Mouse (Mus musculus) left cerebral cortex, adult 18-20 months (tissue): ENCODE results near the gene Hook1. TPM values are rescaled to one million over a fixed set of nuclear protein-coding genes. Genes with fewer than 3 reads are reported as not detected.
"Not testable (repeated sequence)": the region's sequence is repeated elsewhere in the genome, so short reads cannot be mapped to it uniquely, and the experiment has no call there.

Experiments
- DNase-seq, 2 experiments: peaks; one replicate each; pipeline ENCODE4 v3.0.0; 2021 to 2022; ENCODE audit warnings: low spot score in 2 of 2, mixed read lengths in 1 of 2
- long read RNA-seq, 2 experiments: library from polyadenylated mRNA; stranded (forward); transcript quantifications; one replicate each; pipeline ENCODE4 v2.0.0; 2021
- total RNA-seq, 2 experiments: library from RNA; stranded (reverse); gene quantifications; 2 replicates each; pipeline ENCODE4 v1.2.3; 2021

Hook1 gene
- total RNA-seq, result 10 to 100 TPM; 65.6 to 71.5 TPM
- long read RNA-seq, experiment 1, full-length matches to known transcripts, result 9 of 30 reads
- long read RNA-seq, experiment 1, partial matches to known transcripts, result 1 of 30 reads
- long read RNA-seq, experiment 1, other reads (novel, unspliced or antisense), result 20 of 30 reads
- long read RNA-seq, experiment 2, full-length matches to known transcripts, result 15 of 25 reads
- long read RNA-seq, experiment 2, partial matches to known transcripts, result 4 of 25 reads
- long read RNA-seq, experiment 2, other reads (novel, unspliced or antisense), result 6 of 25 reads

- DNase-seq, result peak; percentile 94 to 97
Observed at GRCm38 (mm10) chr4:95966928-95967724, at the start of gene Hook1. Gene Hook1 (plus strand): TSS chr4:95967240.

DNA sequence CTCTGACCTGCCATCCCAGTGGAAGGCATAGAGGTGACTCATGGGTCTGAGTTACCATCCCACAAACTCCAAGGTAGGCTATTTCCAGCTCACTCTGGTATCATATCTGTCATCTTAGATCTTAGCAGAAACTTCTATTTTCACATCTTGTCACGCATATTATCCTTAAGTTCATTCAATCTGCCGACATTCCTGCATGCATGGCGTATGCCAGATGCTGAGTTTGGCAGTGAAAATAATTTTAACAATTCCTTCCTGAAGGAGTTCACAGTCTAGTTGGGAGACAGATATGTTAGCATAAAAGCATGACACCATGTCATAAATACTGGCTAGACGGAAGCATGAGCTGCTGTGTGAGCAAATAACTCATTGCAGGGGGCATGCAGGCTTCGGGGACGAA lies 49.3 kb upstream of the Hook1 start:
- DNase-seq, result peak in 1 of 2 experiments; percentile 8

- DNase-seq, result no peak
Observed at GRCm38 (mm10) chr4:95920448-95920847, 46.6 kb upstream of the Hook1 start.

DNA sequence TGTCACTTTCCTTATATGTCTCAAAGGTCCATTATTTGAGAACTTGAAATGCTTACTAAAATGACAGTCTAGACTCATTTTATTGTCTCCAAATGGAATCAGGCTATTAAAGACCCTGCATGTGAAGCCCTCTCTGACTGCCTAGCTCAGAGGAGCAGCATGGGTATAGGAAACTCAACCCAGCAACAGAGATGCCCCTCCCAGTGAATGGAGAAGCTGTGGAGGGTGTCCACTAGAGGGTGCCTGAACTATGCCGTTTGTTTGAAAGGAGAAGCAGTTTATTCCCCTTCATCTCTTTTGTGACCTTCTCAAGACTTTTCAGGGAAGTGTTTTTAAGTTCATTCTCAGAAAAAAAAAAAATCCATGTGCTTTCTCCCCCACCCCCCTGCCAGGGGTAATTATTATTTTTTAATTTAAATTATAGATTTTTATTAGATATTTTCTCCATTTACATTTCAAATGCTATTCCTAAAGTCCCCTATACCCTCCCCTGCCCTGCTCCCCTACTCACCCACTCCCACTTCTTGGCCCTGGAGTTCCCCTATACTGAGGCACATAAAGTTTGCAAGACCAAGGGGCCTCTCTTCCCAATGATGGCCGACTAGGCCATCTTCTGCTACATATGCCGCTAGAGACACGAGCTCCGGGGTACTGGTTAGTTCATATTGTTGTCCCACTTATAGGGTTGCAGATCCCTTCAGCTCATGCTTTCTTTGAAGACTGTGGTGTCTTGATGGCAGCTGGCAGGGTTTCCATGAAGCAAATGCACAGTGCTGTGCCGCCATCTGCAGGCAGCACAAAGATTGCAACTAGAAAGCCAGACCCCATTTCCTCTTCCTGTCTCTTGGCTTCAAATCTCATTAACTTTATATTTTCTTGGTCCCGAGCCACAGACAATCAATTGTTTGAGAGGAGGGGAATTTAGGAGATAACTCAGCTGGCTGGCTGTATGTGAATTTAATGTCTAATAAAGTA lies 42.5 kb upstream of the Hook1 start:
- DNase-seq, result peak; percentile 83 to 85

GRCm38 (mm10) chr4:95928846-95929245 lies 38.2 kb upstream of the Hook1 start:
- no peak for DNase-seq

DNA sequence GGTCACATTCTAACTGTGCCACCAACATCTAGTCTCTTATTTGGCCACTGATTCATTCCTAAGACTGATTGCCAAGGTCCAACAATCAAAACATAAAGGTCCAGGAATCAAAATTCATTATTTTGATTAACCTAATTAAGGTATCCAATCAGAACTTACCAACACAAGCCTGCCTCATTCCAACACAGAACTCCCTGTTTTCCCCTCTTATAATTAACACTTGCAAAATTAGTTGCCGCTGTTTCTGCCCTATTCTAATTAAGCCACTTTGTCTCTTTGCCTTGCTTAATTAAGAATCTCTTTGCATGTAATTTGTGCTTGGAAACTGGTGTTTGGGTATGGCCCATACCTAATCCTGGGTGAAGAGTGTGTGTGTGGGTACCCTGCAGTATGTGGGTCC lies 37.1 kb upstream of the Hook1 start:
- no peak for DNase-seq

DNA sequence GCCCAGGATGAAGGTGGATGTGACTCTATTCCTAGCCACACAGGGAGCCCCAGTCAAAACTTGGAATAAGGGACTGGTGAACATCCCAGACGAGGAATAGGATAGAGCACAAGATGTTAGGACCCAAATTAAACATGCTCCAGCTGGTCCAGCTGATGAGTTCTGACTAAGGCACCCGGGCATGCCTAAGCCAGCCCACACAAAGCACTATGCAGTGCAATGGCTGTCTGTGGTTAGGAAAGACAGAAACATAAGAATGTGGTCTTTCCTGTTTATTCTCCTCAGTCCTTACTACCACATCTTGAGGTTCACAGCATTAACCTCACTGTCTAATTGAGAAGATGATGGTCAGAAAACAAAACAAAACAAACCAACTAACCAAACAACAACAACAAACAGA lies 35.7 kb upstream of the Hook1 start:
- DNase-seq, result no peak

GRCm38 (mm10) chr4:95933801-95934356 lies 33.2 kb upstream of the Hook1 start:
- DNase-seq, result no peak

- DNase-seq, result no peak
Observed at GRCm38 (mm10) chr4:95934384-95935035, 32.5 kb upstream of the Hook1 start.

DNA sequence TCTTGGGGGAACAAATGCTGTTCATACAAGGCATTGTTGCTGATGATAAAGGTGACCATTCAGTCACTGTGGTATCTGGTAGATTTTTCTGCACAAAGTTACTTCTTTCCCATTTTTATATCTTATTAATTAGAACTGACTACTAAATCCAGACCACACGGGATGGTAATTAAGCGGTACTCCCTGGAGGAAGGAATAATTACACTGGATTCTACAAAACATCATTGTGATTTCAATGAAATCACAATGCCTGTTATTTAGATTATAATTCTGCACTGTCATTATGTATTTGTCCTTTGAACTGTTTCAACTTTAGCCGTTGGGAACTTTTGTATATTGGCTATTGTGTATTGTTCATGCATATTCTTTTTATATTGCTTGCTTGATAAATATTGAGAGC lies 28.3 kb upstream of the Hook1 start:
- DNase-seq, result no peak

GRCm38 (mm10) chr4:95947896-95948295 lies 19.1 kb upstream of the Hook1 start:
- DNase-seq, result no peak

- DNase-seq, result no peak
Observed at GRCm38 (mm10) chr4:95953328-95953727, 13.7 kb upstream of the Hook1 start.

GRCm38 (mm10) chr4:95982221-95982620 lies 15.2 kb downstream of the Hook1 start:
- DNase-seq, result not testable (repeated sequence)

DNA sequence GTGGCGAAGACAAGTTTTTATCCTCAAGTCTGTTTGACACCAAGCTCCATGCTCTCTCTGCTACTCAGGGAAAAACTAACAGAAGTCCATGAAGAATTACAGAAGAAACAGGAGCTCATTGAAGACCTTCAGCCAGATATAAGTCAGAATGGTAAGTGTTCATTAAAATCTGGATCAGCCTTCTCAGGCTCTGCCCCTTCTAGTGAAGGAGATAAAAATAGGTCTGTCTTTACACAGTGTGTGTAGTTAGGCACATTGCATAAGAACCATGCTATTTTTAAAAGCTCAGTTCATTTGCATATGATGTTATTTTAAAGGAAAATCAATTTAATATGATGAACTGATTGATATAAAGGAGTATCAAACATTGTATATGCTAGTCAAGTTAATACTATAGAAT lies 49.8 kb downstream of the Hook1 start:
- DNase-seq, result no peak

- no peak for DNase-seq
Observed at GRCm38 (mm10) chr4:96022803-96023202, 55.8 kb downstream of the Hook1 start.

- peak; percentile 13 to 41 for DNase-seq
Observed at GRCm38 (mm10) chr4:96028412-96028811, 61.4 kb downstream of the Hook1 start.

DNA sequence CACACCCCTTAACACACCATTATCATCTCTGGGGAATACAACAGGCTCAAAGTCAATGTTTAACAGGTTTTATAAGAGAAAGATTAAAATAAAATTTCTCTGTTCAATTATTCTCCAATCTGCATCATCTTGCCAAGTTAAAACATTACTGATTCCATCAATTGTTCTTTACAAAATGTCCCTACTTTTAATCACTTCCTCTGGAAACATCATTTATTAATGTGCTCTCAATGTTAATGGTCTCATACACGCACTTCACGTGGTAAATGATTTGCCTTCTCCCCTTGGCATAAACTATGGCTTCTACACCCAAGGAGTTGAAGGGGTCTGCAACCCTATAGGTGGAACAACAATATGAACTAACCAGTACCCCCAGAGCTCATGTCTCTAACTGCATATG lies 93.1 kb downstream of the Hook1 start:
- no peak for DNase-seq

GRCm38 (mm10) chr4:96062045-96062444 lies 95.0 kb downstream of the Hook1 start:
- DNase-seq, result no peak
